Mouse (Mus musculus) heart, embryonic 14.5 days (tissue): ENCODE measurements around the gene Dclk2. TPM values are rescaled to one million over a fixed set of nuclear protein-coding genes. Genes with fewer than 3 reads are reported as not detected.

Experiments
- ATAC-seq: fragments of 200-750 bp; cut with Nextera tagmentation; 2 replicates; pipeline ENCODE4 v1.8.0; 2017; ENCODE audit warnings: low read depth, moderate TSS enrichment; ENCODE audit not compliant: insufficient number of reproducible peaks, insufficient read depth, low FRiP score
- H3K27ac ChIP-seq, 2 experiments: fragments of 200-500 bp in 1 of 2; fragments of 300-500 bp in 1 of 2; sonication (generic) in 1 of 2; replicated peaks in 1 of 2; 2 replicates each; pipeline ENCODE4 v1.5.1; 2012 to 2014; ENCODE audit warnings: low read depth in 2 of 2, low read length in 2 of 2, control low read depth in 1 of 2, mild to moderate bottlenecking in 1 of 2, mixed read lengths in 1 of 2; ENCODE audit not compliant: control insufficient read depth in 1 of 2, insufficient read depth in 1 of 2
- H3K27me3 ChIP-seq: fragments of 300-500 bp; sonication (generic); 2 replicates; pipeline ENCODE4 v1.6.1; 2014; ENCODE audit warnings: mild to moderate bottlenecking, low read length, control low read depth; ENCODE audit not compliant: control insufficient read depth, insufficient read depth
- H3K36me3 ChIP-seq: fragments of 300-500 bp; sonication (generic); 2 replicates; pipeline ENCODE4 v1.6.1; 2014; ENCODE audit warnings: mild to moderate bottlenecking, control low read depth, low read length, mixed read lengths; ENCODE audit not compliant: control insufficient read depth, insufficient read depth
- H3K4me1 ChIP-seq, 2 experiments: fragments of 200-500 bp in 1 of 2; fragments of 300-500 bp in 1 of 2; sonication (generic) in 1 of 2; 2 replicates each; pipeline ENCODE4 v1.6.1; 2012 to 2014; ENCODE audit warnings: low read length in 2 of 2, control low read depth in 1 of 2, mixed read lengths in 1 of 2; ENCODE audit not compliant: control insufficient read depth in 2 of 2, insufficient read depth in 2 of 2
- H3K4me2 ChIP-seq: fragments of 300-500 bp; sonication (generic); 2 replicates; pipeline ENCODE4 v1.6.1; 2014; ENCODE audit warnings: mild to moderate bottlenecking, low read length
- H3K4me3 ChIP-seq, 2 experiments: fragments of 200-500 bp in 1 of 2; fragments of 300-500 bp in 1 of 2; sonication (generic) in 1 of 2; 2 replicates each; pipeline ENCODE4 v1.5.1; 2012 to 2014; ENCODE audit warnings: low read length in 2 of 2, mild to moderate bottlenecking in 2 of 2, control low read depth in 1 of 2, low read depth in 1 of 2, moderate library complexity in 1 of 2; ENCODE audit not compliant: control insufficient read depth in 1 of 2, insufficient read depth in 1 of 2
- H3K9ac ChIP-seq: fragments of 300-500 bp; sonication (generic); 2 replicates; pipeline ENCODE4 v1.6.1; 2014; ENCODE audit warnings: mild to moderate bottlenecking, low read length
- H3K9me3 ChIP-seq: fragments of 300-500 bp; sonication (generic); 2 replicates; pipeline ENCODE4 v1.6.1; 2016; ENCODE audit warnings: low read length, control low read depth; ENCODE audit not compliant: control insufficient read depth
- WGBS: fragments of 180-500 bp; shearing (Covaris S2); extraction: QIAGEN DNeasy Blood & Tissue Kit; methylation state at CpG from one replicate; pipeline ENCODE4 v1.1.7; 2014; 5-methylcytosine and 5-hydroxymethylcytosine counted together
- polyA plus RNA-seq: library from polyadenylated mRNA; unstranded; fragments of >200 nt; fragmentation: Nextera tagmentation; extraction: Ambion mirVana; gene quantifications from 2 replicates; pipeline ENCODE4 v1.2.1, GENCODE M21; 2014

Dclk2 gene
- polyA plus RNA-seq, 1 experiment from 2014 or later: 3.2 TPM

- no peaks in the 10 kb centered on the region for H3K27me3 ChIP-seq
- H3K27ac ChIP-seq: no peak overlapping the region
- H3K4me1 ChIP-seq: peaks cover 0 to 3% of the 10 kb centered on the region in 2 experiments; a peak in 2 of 4 replicates
- no peak overlapping the region for H3K4me3 ChIP-seq
- H3K36me3 ChIP-seq: no peaks in the 10 kb centered on the region
- ATAC-seq: no peak
- H3K9me3 ChIP-seq: 0 out of 2 replicates have a peak, but pooled peaks cover 3% of the 10 kb centered on the region
- H3K4me2 ChIP-seq: no peak overlapping the region
- no peak overlapping the region for H3K9ac ChIP-seq
- 82% methylated on average over 1 of the region's 1 CpGs for WGBS
These were observed 161.3 kb downstream of the Dclk2 start for GRCm38 (mm10) chr3:86759383-86759782.

- no peak for ATAC-seq
- no peak overlapping the region for H3K27ac ChIP-seq
- H3K4me2 ChIP-seq: peak overlapping the region; percentile 27; the same call in 1 of the 2 replicates
These were observed 161.9 kb downstream of the Dclk2 start for GRCm38 (mm10) chr3:86758727-86759126.

GRCm38 (mm10) chr3:86756548-86756947, 164.1 kb downstream of the Dclk2 start:
- peaks cover 0 to 3% of the 10 kb centered on the region in 2 experiments; a peak in 2 of 4 replicates for H3K4me1 ChIP-seq
- H3K4me2 ChIP-seq: no peak overlapping the region
- no peaks in the 10 kb centered on the region for H3K27me3 ChIP-seq
- no peak overlapping the region for H3K9ac ChIP-seq
- 78% methylated on average over 1 of the region's 1 CpGs for WGBS
- H3K4me3 ChIP-seq: no peak overlapping the region
- no peak overlapping the region for H3K27ac ChIP-seq
- H3K9me3 ChIP-seq: no peaks in the 10 kb centered on the region
- no peaks in the 10 kb centered on the region for H3K36me3 ChIP-seq
- ATAC-seq: no peak

More at GRCm38 (mm10) chr3:86758727-86759126, 161.9 kb downstream of the Dclk2 start:
- WGBS: 72% methylated on average over 6 of the region's 6 CpGs
- H3K9ac ChIP-seq: no peak overlapping the region
- H3K27me3 ChIP-seq: no peaks in the 10 kb centered on the region
- H3K4me1 ChIP-seq: peaks cover 0 to 3% of the 10 kb centered on the region in 2 experiments; a peak in 2 of 4 replicates
- H3K9me3 ChIP-seq: 0 out of 2 replicates have a peak, but pooled peaks cover 3% of the 10 kb centered on the region
- H3K4me3 ChIP-seq: no peak overlapping the region
- H3K36me3 ChIP-seq: no peaks in the 10 kb centered on the region

GRCm38 (mm10) chr3:86754595-86755557, 165.8 kb downstream of the Dclk2 start:
- Histone ChIP-seq H3K27me3 (no peaks in the 10 kb centered on the region), H3K9ac (no peak overlapping the region), H3K4me2 (no peak overlapping the region), H3K4me1 (no peaks in the 10 kb centered on the region), H3K36me3 (no peaks in the 10 kb centered on the region), H3K4me3 (no peak overlapping the region), H3K9me3 (no peaks in the 10 kb centered on the region), H3K27ac (no peak overlapping the region)
- WGBS: 75% methylated on average over 14 of the region's 14 CpGs
- ATAC-seq: no peak

- Histone ChIP-seq H3K4me2 (no peak overlapping the region), H3K9ac (no peak overlapping the region), H3K4me1 (no peaks in the 10 kb centered on the region), H3K9me3 (no peaks in the 10 kb centered on the region), H3K4me3 (no peak overlapping the region), H3K36me3 (no peaks in the 10 kb centered on the region), H3K27me3 (no peaks in the 10 kb centered on the region), H3K27ac (no peak overlapping the region)
- WGBS: 73% methylated on average over 6 of the region's 6 CpGs
- no peak for ATAC-seq
These were observed 166.5 kb downstream of the Dclk2 start for GRCm38 (mm10) chr3:86754178-86754577.

- H3K4me1 ChIP-seq: no peaks in the 10 kb centered on the region
- 55% methylated on average over 7 of the region's 7 CpGs for WGBS
- H3K9me3 ChIP-seq: no peaks in the 10 kb centered on the region
- no peaks in the 10 kb centered on the region for H3K27me3 ChIP-seq
- no peak overlapping the region for H3K4me3 ChIP-seq
- ATAC-seq: no peak
- H3K9ac ChIP-seq: no peak overlapping the region
- no peaks in the 10 kb centered on the region for H3K36me3 ChIP-seq
- no peak overlapping the region for H3K27ac ChIP-seq
- no peak overlapping the region for H3K4me2 ChIP-seq
These were observed 170.0 kb downstream of the Dclk2 start for GRCm38 (mm10) chr3:86750652-86751051.

- no peak for ATAC-seq
- WGBS: 79% methylated on average over 10 of the region's 10 CpGs
These were observed 174.7 kb downstream of the Dclk2 start for GRCm38 (mm10) chr3:86745769-86746512.

More at GRCm38 (mm10) chr3:86745769-86746512, 174.7 kb downstream of the Dclk2 start:
- Histone ChIP-seq H3K4me3 (no peak overlapping the region), H3K9me3 (no peaks in the 10 kb centered on the region), H3K9ac (no peak overlapping the region), H3K27ac (no peak overlapping the region), H3K4me2 (no peak overlapping the region), H3K4me1 (no peaks in the 10 kb centered on the region), H3K36me3 (no peaks in the 10 kb centered on the region), H3K27me3 (no peaks in the 10 kb centered on the region)
